Mouse (Mus musculus): Measurements from ENCODE around the gene Gm20662. TPM values are rescaled to one million over a fixed set of nuclear protein-coding genes. Genes with fewer than 3 reads are reported as not detected.

Gene Gm20662
- polyA plus RNA-seq, 1 experiment from 2014 or later, result 0.69 TPM

DNA sequence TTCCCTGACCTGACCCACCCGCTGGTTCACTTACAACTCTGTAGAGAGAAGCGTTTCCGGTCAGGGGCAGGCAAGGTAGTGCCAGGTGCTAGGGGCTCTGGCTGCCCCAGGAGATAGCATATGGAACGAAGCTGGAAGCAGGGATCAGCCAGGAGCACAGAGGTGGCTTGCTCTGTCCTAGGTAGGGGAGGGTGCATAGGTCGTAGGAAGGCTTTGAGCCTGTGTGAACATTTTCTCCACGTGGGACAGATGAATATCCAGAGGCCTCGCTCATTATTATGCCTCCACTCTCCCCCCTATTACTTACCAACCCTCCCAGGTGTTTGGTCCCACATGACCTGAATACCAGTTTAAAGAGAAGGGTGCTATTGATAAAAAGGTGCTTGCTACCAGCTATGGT, 56.3 kb downstream of the Gm20662 start:
- peaks cover 32% of the 10 kb centered on the region for H3K4me1 ChIP-seq (replicated peaks; ENCODE audit: control insufficient read depth, insufficient read depth, low read length)
- H3K27me3 ChIP-seq (replicated peaks; ENCODE audit: control insufficient read depth, insufficient read depth, low read length), result no peaks in the 10 kb centered on the region
- H3K4me2 ChIP-seq, result no peak overlapping the region
- H3K27ac ChIP-seq (ENCODE audit: low read depth, low read length), result 0 out of 2 replicates have a peak overlapping the region, but pooled peaks have one; percentile 60
- DNase-seq (ENCODE audit: low spot score) (no peak), ATAC-seq (replicated peaks; ENCODE audit: low FRiP score) (no peak)
- H3K9ac ChIP-seq (ENCODE audit: low read depth, low read length), result 0 out of 2 replicates have a peak overlapping the region, but pooled peaks have one; percentile 11
- H3K9me3 ChIP-seq (ENCODE audit: control insufficient read depth, low read length), result no peaks in the 10 kb centered on the region
- no peak overlapping the region for H3K4me3 ChIP-seq (ENCODE audit: low read depth, low read length)
- H3K36me3 ChIP-seq (ENCODE audit: control insufficient read depth, insufficient read depth, low read length), result peaks cover 33% of the 10 kb centered on the region
- 67% methylated on average over 7 of the region's 7 CpGs for WGBS

DNA sequence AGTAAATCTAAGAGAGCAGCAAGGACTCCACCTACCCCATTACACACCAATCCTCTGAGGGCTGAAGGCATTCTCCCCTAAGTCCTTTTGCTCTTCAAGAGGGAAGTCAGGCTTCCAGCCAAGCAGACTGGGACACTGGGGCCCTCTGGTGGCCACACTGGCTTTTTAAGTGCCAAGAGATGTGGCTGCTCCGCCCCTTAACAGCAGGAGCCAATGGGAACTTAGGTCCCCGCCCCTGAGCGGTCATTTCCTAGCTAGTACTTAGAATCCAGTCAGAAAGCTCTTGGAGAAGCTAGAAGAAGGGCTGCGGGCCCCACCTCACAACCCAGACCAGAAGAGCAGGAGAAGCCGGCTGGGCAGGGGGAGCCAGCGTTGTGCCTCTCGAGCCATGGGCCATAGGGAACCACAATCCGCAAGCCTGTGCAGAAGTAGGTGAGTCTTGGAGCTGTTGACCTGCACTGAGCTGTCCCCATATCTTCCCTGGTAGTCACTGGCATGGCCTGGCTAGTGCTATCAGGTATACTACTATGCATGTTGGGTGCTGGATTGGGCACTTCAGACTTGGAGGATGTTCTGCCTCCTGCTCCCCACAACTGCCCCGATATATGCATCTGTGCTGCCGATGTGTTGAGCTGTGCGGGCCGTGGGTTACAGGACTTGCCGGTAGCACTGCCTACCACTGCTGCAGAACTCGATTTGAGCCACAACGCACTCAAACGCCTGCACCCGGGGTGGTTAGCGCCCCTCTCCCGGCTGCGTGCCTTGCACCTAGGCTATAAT, 56.9 kb downstream of the Gm20662 start, which contains the start of gene Amigo3:
Amigo3 (plus strand) TSS at position 275 of the 780 bp plus-strand sequence.
- H3K4me1 ChIP-seq (replicated peaks; ENCODE audit: control insufficient read depth, insufficient read depth, low read length), result peaks cover 25% of the 10 kb centered on the region
- ATAC-seq (replicated peaks; ENCODE audit: low FRiP score), result peak; percentile 53
- H3K27ac ChIP-seq (ENCODE audit: low read depth, low read length), result peak within 1 kb of the TSS; percentile 60; the same call in 1 of the 2 replicates
- H3K4me3 ChIP-seq (ENCODE audit: low read depth, low read length), result peak within 1 kb of the TSS; percentile 26
- whole genome bisulfite sequencing, result 58% methylated on average over 20 of the region's 20 CpGs
- no peaks in the 10 kb centered on the region for H3K27me3 ChIP-seq (replicated peaks; ENCODE audit: control insufficient read depth, insufficient read depth, low read length)
- H3K9ac ChIP-seq (ENCODE audit: low read depth, low read length), result peak within 1 kb of the TSS; percentile 11; the same call in 1 of the 2 replicates
- peaks cover 37% of the 10 kb centered on the region for H3K36me3 ChIP-seq (ENCODE audit: control insufficient read depth, insufficient read depth, low read length)
- H3K9me3 ChIP-seq (ENCODE audit: control insufficient read depth, low read length), result no peaks in the 10 kb centered on the region
- peak within 1 kb of the TSS; percentile 45 for H3K4me2 ChIP-seq
- peak; percentile 86 for DNase-seq (ENCODE audit: low spot score)

DNA sequence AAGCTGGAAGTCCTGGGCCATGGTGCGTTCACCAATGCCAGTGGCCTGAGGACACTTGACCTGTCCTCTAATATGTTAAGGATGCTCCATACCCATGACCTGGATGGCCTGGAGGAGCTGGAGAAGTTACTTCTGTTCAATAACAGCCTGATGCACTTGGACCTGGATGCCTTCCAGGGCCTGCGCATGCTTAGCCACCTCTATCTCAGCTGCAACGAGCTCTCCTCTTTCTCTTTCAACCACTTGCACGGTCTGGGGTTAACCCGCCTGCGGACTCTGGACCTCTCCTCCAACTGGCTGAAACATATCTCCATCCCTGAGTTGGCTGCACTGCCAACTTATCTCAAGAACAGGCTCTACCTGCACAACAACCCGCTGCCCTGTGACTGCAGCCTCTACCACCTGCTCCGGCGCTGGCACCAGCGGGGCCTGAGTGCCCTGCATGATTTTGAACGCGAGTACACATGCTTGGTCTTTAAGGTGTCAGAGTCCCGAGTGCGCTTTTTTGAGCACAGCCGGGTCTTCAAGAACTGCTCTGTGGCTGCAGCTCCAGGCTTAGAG, 57.6 kb downstream of the Gm20662 start:
- no peak for ATAC-seq (replicated peaks; ENCODE audit: low FRiP score)
- Histone ChIP-seq H3K9ac (ENCODE audit: low read depth, low read length) (no peak overlapping the region), H3K4me1 (replicated peaks; ENCODE audit: control insufficient read depth, insufficient read depth, low read length) (peaks cover 21% of the 10 kb centered on the region), H3K4me3 (ENCODE audit: low read depth, low read length) (no peak overlapping the region), H3K9me3 (ENCODE audit: control insufficient read depth, low read length) (no peaks in the 10 kb centered on the region), H3K27me3 (replicated peaks; ENCODE audit: control insufficient read depth, insufficient read depth, low read length) (no peaks in the 10 kb centered on the region), H3K4me2 (no peak overlapping the region; the same call in 1 of the 2 replicates), H3K27ac (ENCODE audit: low read depth, low read length) (no peak overlapping the region), H3K36me3 (ENCODE audit: control insufficient read depth, insufficient read depth, low read length) (peaks cover 43% of the 10 kb centered on the region)
- DNase-seq (ENCODE audit: low spot score), result no peak
- 92% methylated on average over 15 of the region's 15 CpGs for WGBS

DNA sequence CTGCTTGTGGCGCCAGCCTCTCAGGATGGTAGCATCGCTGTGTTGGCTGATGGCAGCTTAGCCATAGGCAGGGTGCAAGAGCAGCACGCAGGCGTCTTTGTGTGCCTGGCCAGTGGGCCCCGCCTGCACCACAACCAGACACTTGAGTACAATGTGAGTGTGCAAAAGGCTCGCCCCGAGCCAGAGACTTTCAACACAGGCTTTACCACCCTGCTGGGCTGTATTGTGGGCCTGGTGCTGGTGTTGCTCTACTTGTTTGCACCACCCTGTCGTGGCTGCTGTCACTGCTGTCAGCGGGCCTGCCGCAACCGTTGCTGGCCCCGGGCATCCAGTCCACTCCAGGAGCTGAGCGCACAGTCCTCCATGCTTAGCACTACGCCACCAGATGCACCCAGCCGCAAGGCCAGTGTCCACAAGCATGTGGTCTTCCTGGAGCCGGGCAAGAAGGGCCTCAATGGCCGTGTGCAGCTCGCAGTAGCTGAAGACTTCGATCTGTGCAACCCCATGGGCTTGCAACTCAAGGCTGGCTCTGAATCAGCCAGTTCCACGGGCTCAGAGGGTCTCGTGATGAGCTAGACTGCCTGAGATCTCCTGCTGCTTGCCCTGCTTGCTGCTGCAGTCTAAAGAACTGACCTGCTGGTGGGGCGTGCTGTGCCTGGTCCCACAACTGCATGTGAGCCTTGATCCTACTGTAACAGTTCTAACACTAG, 58.3 kb downstream of the Gm20662 start:
- H3K27ac ChIP-seq (ENCODE audit: low read depth, low read length), result no peak overlapping the region
- H3K9ac ChIP-seq (ENCODE audit: low read depth, low read length), result no peak overlapping the region
- ATAC-seq (replicated peaks; ENCODE audit: low FRiP score) (no peak), DNase-seq (ENCODE audit: low spot score) (no peak)
- H3K4me1 ChIP-seq (replicated peaks; ENCODE audit: control insufficient read depth, insufficient read depth, low read length), result peaks cover 21% of the 10 kb centered on the region
- no peak overlapping the region for H3K4me2 ChIP-seq
- WGBS, result 90% methylated on average over 22 of the region's 22 CpGs
- H3K36me3 ChIP-seq (ENCODE audit: control insufficient read depth, insufficient read depth, low read length), result peaks cover 46% of the 10 kb centered on the region
- H3K9me3 ChIP-seq (ENCODE audit: control insufficient read depth, low read length), result no peaks in the 10 kb centered on the region
- H3K4me3 ChIP-seq (ENCODE audit: low read depth, low read length), result no peak overlapping the region
- H3K27me3 ChIP-seq (replicated peaks; ENCODE audit: control insufficient read depth, insufficient read depth, low read length), result no peaks in the 10 kb centered on the region

DNA sequence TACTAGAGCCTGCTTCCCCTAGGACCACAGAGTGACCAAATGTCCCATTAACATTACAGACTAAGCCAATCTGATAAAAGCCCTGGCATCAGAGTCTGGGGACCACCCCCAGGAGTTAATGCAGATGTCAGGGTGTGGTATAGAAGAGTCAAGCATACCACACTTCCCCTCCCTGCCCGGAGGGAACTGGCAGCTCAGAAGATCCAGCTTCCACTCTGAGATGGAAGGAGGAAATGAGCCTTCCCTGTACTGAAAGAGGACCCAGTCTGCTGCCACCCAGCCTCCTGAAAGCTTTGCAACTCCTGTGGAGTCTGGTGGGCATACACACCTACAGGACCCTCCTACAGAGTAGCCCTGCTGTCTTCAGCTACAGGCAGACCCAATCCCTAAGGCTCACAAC, 58.9 kb downstream of the Gm20662 start:
- DNase-seq (ENCODE audit: low spot score) (no peak), ATAC-seq (replicated peaks; ENCODE audit: low FRiP score) (no peak)
- H3K27ac ChIP-seq (ENCODE audit: low read depth, low read length), result no peak overlapping the region
- no peak overlapping the region for H3K4me3 ChIP-seq (ENCODE audit: low read depth, low read length)
- H3K9ac ChIP-seq (ENCODE audit: low read depth, low read length), result no peak overlapping the region
- 64% methylated on average over 1 of the region's 1 CpGs for WGBS
- H3K36me3 ChIP-seq (ENCODE audit: control insufficient read depth, insufficient read depth, low read length), result peaks cover 51% of the 10 kb centered on the region
- no peaks in the 10 kb centered on the region for H3K9me3 ChIP-seq (ENCODE audit: control insufficient read depth, low read length)
- H3K4me1 ChIP-seq (replicated peaks; ENCODE audit: control insufficient read depth, insufficient read depth, low read length), result peaks cover 16% of the 10 kb centered on the region
- H3K27me3 ChIP-seq (replicated peaks; ENCODE audit: control insufficient read depth, insufficient read depth, low read length), result no peaks in the 10 kb centered on the region
- H3K4me2 ChIP-seq, result no peak overlapping the region

DNA sequence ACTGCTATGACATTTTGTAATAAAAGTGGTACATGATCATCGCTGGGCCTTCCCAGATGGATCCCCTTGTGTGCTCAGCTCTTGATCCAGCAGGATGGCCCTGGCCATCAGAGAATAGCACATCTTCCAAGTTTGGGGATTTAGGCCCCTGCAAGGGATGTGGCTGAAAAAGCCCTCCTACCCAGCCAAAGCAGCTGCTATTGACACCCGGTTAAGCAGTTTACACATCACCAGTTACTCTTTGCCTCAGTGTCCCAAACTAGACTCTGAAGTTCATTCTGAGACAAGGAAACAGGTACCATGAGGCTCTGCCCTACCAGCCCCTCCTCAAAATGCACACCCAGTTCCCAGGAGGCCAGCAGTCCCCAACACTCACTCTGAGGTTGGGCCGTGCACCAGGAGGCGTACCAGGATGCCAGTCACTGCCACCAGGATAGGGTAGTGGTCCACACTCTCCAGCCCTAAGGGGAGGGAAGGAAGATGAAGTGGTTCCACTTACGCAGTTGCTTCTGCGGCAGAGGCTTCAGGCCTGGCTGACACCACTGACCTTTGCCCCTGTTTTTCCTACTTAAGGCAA, 59.6 kb downstream of the Gm20662 start:
- H3K36me3 ChIP-seq (ENCODE audit: control insufficient read depth, insufficient read depth, low read length), result peaks cover 48% of the 10 kb centered on the region
- no peaks in the 10 kb centered on the region for H3K9me3 ChIP-seq (ENCODE audit: control insufficient read depth, low read length)
- peaks cover 16% of the 10 kb centered on the region for H3K4me1 ChIP-seq (replicated peaks; ENCODE audit: control insufficient read depth, insufficient read depth, low read length)
- no peaks in the 10 kb centered on the region for H3K27me3 ChIP-seq (replicated peaks; ENCODE audit: control insufficient read depth, insufficient read depth, low read length)
- H3K9ac ChIP-seq (ENCODE audit: low read depth, low read length), result no peak overlapping the region
- no peak overlapping the region for H3K4me2 ChIP-seq
- DNase-seq (ENCODE audit: low spot score) (no peak), ATAC-seq (replicated peaks; ENCODE audit: low FRiP score) (no peak)
- H3K4me3 ChIP-seq (ENCODE audit: low read depth, low read length), result no peak overlapping the region
- no peak overlapping the region for H3K27ac ChIP-seq (ENCODE audit: low read depth, low read length)
- WGBS, result 88% methylated on average over 6 of the region's 6 CpGs

DNA sequence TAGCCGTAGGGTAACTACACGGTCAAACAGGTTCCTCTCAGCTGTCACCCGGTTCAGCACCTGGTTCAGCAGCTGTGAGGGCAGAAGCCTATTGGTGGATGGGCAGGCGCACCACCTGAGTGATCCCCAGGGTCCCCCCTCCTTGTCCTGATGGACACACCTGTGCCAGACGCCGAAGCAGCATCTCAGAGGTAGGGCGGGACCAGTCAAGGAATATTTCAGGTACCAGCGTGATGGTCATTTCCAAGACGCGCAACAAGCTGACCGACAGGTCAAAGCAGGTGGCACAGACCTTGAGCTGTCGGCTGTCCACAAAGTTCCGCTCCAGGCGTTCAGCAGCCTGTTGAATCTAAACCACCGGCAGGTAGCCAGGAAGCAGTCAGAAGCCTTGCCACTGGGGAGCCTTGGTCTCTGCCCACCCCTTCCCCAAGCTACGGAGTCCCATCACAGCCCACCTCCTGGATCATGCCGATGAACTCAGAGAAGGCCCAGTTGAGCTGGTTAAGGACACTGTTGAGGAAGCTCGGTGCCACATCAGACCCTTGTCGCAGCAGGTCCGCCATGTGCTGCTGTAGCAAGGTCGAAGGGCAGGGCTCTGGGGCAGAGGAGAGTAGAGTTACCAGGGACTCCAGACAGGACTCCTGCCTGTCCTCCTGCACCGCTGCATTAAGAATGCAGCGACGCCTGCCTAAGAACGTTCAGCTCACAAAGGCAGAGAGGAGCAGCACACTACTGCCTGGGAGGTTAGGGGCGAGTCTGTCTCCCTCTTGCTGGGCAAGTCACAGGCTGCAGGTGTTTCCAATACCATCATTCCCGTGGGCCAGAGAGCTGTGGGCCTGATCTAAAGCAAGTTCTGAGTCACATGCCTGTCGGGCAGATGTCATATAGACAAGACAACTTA, 60.5 kb downstream of the Gm20662 start:
- H3K9ac ChIP-seq (ENCODE audit: low read depth, low read length), result no peak overlapping the region
- peaks cover 19% of the 10 kb centered on the region for H3K4me1 ChIP-seq (replicated peaks; ENCODE audit: control insufficient read depth, insufficient read depth, low read length)
- ATAC-seq (replicated peaks; ENCODE audit: low FRiP score), result no peak
- WGBS, result 86% methylated on average over 28 of the region's 28 CpGs
- no peak overlapping the region for H3K4me3 ChIP-seq (ENCODE audit: low read depth, low read length)
- H3K27me3 ChIP-seq (replicated peaks; ENCODE audit: control insufficient read depth, insufficient read depth, low read length), result no peaks in the 10 kb centered on the region
- H3K36me3 ChIP-seq (ENCODE audit: control insufficient read depth, insufficient read depth, low read length), result peaks cover 44% of the 10 kb centered on the region
- DNase-seq (ENCODE audit: low spot score), result no peak
- no peak overlapping the region for H3K27ac ChIP-seq (ENCODE audit: low read depth, low read length)
- H3K4me2 ChIP-seq, result no peak overlapping the region
- no peaks in the 10 kb centered on the region for H3K9me3 ChIP-seq (ENCODE audit: control insufficient read depth, low read length)

DNA sequence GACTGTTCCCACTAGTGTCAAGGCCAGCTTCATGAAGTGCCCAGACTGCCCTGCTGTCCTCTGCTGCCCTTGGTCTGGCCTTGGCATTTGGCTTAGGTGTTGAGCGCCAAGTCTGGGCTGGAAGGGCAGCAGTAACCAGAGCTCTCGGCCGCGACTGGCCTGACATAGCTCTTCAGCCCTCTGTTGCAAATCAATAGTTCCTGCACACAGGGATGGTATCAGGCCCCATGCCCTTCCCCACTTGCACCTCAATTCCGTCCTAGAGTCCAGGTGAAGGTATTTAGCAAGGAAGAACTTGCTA, 61.1 kb downstream of the Gm20662 start:
- H3K4me3 ChIP-seq (ENCODE audit: low read depth, low read length), result no peak overlapping the region
- no peaks in the 10 kb centered on the region for H3K9me3 ChIP-seq (ENCODE audit: control insufficient read depth, low read length)
- 88% methylated on average over 5 of the region's 5 CpGs for WGBS
- H3K27ac ChIP-seq (ENCODE audit: low read depth, low read length), result no peak overlapping the region
- H3K9ac ChIP-seq (ENCODE audit: low read depth, low read length), result no peak overlapping the region
- peaks cover 17% of the 10 kb centered on the region for H3K4me1 ChIP-seq (replicated peaks; ENCODE audit: control insufficient read depth, insufficient read depth, low read length)
- no peak overlapping the region for H3K4me2 ChIP-seq
- peaks cover 46% of the 10 kb centered on the region for H3K36me3 ChIP-seq (ENCODE audit: control insufficient read depth, insufficient read depth, low read length)
- ATAC-seq (replicated peaks; ENCODE audit: low FRiP score), result no peak
- DNase-seq (ENCODE audit: low spot score), result no peak
- no peaks in the 10 kb centered on the region for H3K27me3 ChIP-seq (replicated peaks; ENCODE audit: control insufficient read depth, insufficient read depth, low read length)
